Mouse (Mus musculus): ENCODE data around the gene Fra10ac1. TPM values are rescaled to one million over a fixed set of nuclear protein-coding genes. Genes with fewer than 3 reads are reported as not detected.

Fra10ac1 gene
- polyA plus RNA-seq, 1 experiment from 2014 or later, result 37.6 TPM

DNA sequence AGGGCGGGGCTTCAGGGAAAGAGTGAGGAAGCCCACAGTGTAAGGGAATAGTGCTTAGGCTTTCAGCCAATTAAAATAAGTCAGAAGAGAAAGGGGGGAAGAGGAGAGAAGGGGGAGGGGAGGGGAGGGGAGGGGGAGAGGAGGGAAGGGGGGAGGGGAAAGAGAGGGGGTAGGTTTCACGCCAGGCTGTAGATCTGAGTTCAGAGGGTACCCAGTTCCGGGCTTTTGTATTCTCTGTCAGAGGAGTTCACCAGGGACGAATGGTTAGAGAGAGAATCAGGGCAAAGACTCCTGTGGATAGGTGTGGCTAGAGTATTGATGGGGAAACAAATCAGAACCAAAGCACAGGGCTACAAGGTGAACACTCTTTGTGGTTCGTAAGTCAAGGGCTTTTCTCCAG, 12.6 kb upstream of the Fra10ac1 start:
- Histone ChIP-seq H3K27me3 (ENCODE audit: insufficient read depth, low read length) (no peaks in the 10 kb centered on the region), H3K4me1 (replicated peaks; ENCODE audit: insufficient read depth, low read length) (no peaks in the 10 kb centered on the region), H3K4me3 (replicated peaks; ENCODE audit: low read depth, low read length) (no peak overlapping the region), H3K27ac (no peak overlapping the region), H3K9me3 (replicated peaks; ENCODE audit: low read length) (no peaks in the 10 kb centered on the region), H3K9ac (ENCODE audit: low read depth, low read length) (no peak overlapping the region), H3K36me3 (ENCODE audit: insufficient read depth, low read length) (no peaks in the 10 kb centered on the region), H3K4me2 (ENCODE audit: low read length) (no peak overlapping the region)
- 56% methylated on average over 5 of the region's 5 CpGs for WGBS
- DNase-seq (ENCODE audit: low spot score) (no peak), ATAC-seq (replicated peaks; ENCODE audit: low FRiP score, low read depth) (no peak)
- no peak for TF ChIP-seq CTCF (IDR thresholded peaks at IDR 0.05; ENCODE audit: low read depth)

DNA sequence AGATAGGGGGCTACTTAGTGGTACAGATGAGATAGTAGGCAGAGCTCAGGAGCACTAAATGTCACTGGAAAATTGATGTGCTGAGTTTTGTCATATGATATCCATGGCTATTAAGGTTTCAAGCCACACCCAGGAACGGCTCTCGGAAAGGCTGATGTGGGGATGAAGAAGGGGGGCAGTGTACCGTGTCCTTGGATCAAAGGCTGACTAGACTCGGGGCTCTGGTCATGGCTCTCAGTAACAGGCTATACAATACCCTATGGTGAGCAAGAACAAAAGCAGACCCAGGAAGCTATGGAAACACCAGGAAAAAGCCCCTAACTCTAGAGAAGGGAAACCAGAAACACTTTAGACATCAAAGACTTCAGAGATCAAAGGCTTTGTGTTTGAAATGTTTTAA, 8.6 kb upstream of the Fra10ac1 start:
- DNase-seq (ENCODE audit: low spot score) (peak; percentile 47), ATAC-seq (replicated peaks; ENCODE audit: low FRiP score, low read depth) (no peak; the same call in 1 of the 2 replicates)
- H3K9me3 ChIP-seq (replicated peaks; ENCODE audit: low read length), result no peaks in the 10 kb centered on the region
- no peaks in the 10 kb centered on the region for H3K4me1 ChIP-seq (replicated peaks; ENCODE audit: insufficient read depth, low read length)
- H3K27ac ChIP-seq, result no peak overlapping the region
- no peaks in the 10 kb centered on the region for H3K36me3 ChIP-seq (ENCODE audit: insufficient read depth, low read length)
- WGBS, result 3% methylated on average over 4 of the region's 4 CpGs
- H3K27me3 ChIP-seq (ENCODE audit: insufficient read depth, low read length), result no peaks in the 10 kb centered on the region
- no peak overlapping the region for H3K4me2 ChIP-seq (ENCODE audit: low read length)
- H3K4me3 ChIP-seq (replicated peaks; ENCODE audit: low read depth, low read length), result no peak overlapping the region
- TF ChIP-seq CTCF (IDR thresholded peaks at IDR 0.05; ENCODE audit: low read depth), result no peak
- no peak overlapping the region for H3K9ac ChIP-seq (ENCODE audit: low read depth, low read length)

DNA sequence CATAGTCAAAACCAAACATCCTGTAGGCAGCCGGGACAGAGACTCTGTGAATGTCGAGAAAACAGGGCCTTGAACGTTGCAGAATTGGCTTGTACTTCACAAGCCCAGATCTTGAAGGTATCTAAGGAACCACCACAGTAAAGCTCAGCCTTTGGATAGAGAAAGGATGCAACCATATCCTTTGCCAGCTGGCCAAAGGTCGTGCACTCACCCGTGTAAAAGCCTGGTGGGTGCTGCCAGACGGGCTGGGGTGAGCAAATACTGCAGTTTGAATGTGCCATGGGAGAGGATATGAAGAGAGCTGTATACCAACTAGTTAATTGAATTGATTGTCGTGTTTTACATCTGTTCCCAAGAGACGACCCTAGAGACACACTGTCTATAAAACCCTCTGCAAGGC, 8.1 kb upstream of the Fra10ac1 start:
- Histone ChIP-seq H3K27me3 (ENCODE audit: insufficient read depth, low read length) (no peaks in the 10 kb centered on the region), H3K4me3 (replicated peaks; ENCODE audit: low read depth, low read length) (no peak overlapping the region), H3K9me3 (replicated peaks; ENCODE audit: low read length) (no peaks in the 10 kb centered on the region), H3K36me3 (ENCODE audit: insufficient read depth, low read length) (no peaks in the 10 kb centered on the region), H3K9ac (ENCODE audit: low read depth, low read length) (no peak overlapping the region), H3K27ac (no peak overlapping the region), H3K4me2 (ENCODE audit: low read length) (no peak overlapping the region), H3K4me1 (replicated peaks; ENCODE audit: insufficient read depth, low read length) (no peaks in the 10 kb centered on the region)
- DNase-seq (ENCODE audit: low spot score) (peak; percentile 13), ATAC-seq (replicated peaks; ENCODE audit: low FRiP score, low read depth) (no peak)
- WGBS, result 8% methylated on average over 8 of the region's 8 CpGs
- TF ChIP-seq CTCF (IDR thresholded peaks at IDR 0.05; ENCODE audit: low read depth), result no peak

DNA sequence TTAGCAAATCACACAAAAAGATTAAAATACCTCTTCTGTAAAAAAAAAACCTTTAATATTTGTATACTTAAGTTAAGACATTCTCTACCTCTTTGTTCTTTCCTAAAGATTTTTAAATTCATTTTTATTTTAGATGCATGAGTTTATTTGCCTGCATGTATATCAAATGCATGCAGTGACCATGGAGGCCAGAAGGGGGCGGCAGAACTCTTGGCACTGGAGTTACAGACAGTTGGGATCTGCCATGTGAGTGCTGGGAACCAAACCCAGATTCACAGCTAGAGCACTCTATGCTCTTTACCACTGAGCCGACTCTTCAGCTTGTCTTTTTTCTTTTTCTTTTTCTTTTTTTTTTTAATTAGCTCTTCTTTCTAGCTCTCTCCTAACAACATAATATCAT, 4.7 kb upstream of the Fra10ac1 start:
- no peaks in the 10 kb centered on the region for H3K27me3 ChIP-seq (ENCODE audit: insufficient read depth, low read length)
- H3K36me3 ChIP-seq (ENCODE audit: insufficient read depth, low read length), result no peaks in the 10 kb centered on the region
- TF ChIP-seq CTCF (IDR thresholded peaks at IDR 0.05; ENCODE audit: low read depth), result 0 out of 2 replicates have a peak, but pooled peaks have one; percentile 27
- H3K9ac ChIP-seq (ENCODE audit: low read depth, low read length), result no peak overlapping the region
- no peak overlapping the region for H3K4me3 ChIP-seq (replicated peaks; ENCODE audit: low read depth, low read length)
- ATAC-seq (replicated peaks; ENCODE audit: low FRiP score, low read depth) (no peak), DNase-seq (ENCODE audit: low spot score) (no peak)
- no peak overlapping the region for H3K4me2 ChIP-seq (ENCODE audit: low read length)
- H3K9me3 ChIP-seq (replicated peaks; ENCODE audit: low read length), result no peaks in the 10 kb centered on the region
- H3K4me1 ChIP-seq (replicated peaks; ENCODE audit: insufficient read depth, low read length), result no peaks in the 10 kb centered on the region
- 63% methylated on average over 2 of the region's 2 CpGs for WGBS
- H3K27ac ChIP-seq, result no peak overlapping the region

DNA sequence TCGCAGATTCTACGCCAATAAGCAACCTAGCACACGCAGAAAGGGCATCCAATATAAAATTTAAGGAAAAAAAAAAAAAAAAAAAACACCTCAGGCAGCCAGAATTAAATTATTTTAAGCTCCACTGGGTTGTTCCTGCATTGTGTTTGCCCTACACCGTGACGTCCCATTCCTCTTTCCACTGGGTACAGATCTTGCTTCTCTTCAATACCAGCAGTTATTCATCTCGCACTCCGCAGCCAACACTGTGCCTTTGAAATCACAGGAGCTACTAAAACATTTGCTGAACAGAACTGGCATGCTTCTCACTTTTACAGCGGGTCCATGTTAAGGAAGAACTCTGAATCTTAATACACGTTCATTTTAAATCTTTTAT, 717 bp upstream of the Fra10ac1 start:
- Histone ChIP-seq H3K9me3 (replicated peaks; ENCODE audit: low read length) (no peaks in the 10 kb centered on the region), H3K9ac (ENCODE audit: low read depth, low read length) (peak overlapping the region; percentile 69), H3K27me3 (ENCODE audit: insufficient read depth, low read length) (no peaks in the 10 kb centered on the region), H3K4me2 (ENCODE audit: low read length) (peak overlapping the region; percentile 65), H3K4me1 (replicated peaks; ENCODE audit: insufficient read depth, low read length) (0 out of 2 replicates have a peak, but pooled peaks cover 4% of the 10 kb centered on the region), H3K36me3 (ENCODE audit: insufficient read depth, low read length) (no peaks in the 10 kb centered on the region), H3K27ac (peak overlapping the region; percentile 73), H3K4me3 (replicated peaks; ENCODE audit: low read depth, low read length) (peak overlapping the region; percentile 57)
- 11% methylated on average over 9 of the region's 9 CpGs for WGBS
- DNase-seq (ENCODE audit: low spot score) (no peak), ATAC-seq (replicated peaks; ENCODE audit: low FRiP score, low read depth) (no peak)
- no peak for TF ChIP-seq CTCF (IDR thresholded peaks at IDR 0.05; ENCODE audit: low read depth)

DNA sequence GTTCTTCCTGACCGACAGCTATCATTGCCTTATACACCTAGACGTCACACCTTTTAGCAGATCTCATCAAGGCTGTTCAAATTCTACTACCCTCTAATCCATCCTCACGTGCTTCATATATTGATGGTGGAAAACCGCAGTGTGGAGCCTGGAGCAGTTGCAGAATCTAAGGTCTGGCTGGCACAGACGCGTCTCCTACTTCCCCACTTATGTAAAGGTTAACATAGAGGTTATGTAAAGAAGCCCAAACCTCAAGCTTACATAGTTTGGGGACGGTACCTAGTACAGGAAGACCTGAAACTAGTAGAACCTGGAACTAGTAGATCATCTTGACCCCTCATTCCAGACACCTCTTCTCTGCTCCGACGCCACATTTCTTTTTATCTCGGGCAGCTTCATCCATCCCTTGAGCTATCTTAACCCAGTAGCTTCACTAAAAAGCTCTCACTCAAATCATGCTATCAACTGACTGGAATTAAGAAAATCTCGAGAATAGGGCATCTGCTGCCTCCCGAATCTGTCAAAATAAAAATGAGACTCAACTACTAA, 526 bp downstream of the Fra10ac1 start:
- no peaks in the 10 kb centered on the region for H3K9me3 ChIP-seq (replicated peaks; ENCODE audit: low read length)
- peak overlapping the region; percentile 69 for H3K9ac ChIP-seq (ENCODE audit: low read depth, low read length)
- 0 out of 2 replicates have a peak, but pooled peaks cover 4% of the 10 kb centered on the region for H3K4me1 ChIP-seq (replicated peaks; ENCODE audit: insufficient read depth, low read length)
- 0 out of 2 replicates have a peak, but pooled peaks cover 3% of the 10 kb centered on the region for H3K36me3 ChIP-seq (ENCODE audit: insufficient read depth, low read length)
- ATAC-seq (replicated peaks; ENCODE audit: low FRiP score, low read depth) (no peak), DNase-seq (ENCODE audit: low spot score) (no peak)
- H3K27ac ChIP-seq, result peak overlapping the region; percentile 84
- 6% methylated on average over 12 of the region's 12 CpGs for WGBS
- H3K27me3 ChIP-seq (ENCODE audit: insufficient read depth, low read length), result no peaks in the 10 kb centered on the region
- TF ChIP-seq CTCF (IDR thresholded peaks at IDR 0.05; ENCODE audit: low read depth), result no peak
- H3K4me2 ChIP-seq (ENCODE audit: low read length), result peak overlapping the region; percentile 65
- peak overlapping the region; percentile 57 for H3K4me3 ChIP-seq (replicated peaks; ENCODE audit: low read depth, low read length)

DNA sequence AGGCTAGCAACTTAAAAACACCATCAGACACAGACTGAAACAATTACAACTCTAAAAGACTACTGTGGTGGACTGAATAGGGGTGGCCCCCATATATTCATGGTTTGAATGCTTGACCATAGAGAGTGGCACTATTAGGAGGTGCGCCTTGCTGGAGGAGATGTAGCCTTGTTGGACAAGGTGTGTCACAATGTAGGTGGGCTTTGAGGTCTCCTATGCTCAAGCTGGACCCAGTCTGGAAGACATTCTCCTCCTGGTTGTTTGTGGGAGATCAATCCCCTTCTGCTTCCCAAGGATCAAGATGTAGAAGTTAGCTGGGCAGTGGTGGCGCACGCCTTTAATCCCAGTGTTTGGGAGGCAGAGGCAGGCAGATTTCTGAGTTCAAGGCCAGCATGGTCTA, 6.3 kb downstream of the Fra10ac1 start:
- Histone ChIP-seq H3K36me3 (ENCODE audit: insufficient read depth, low read length) (0 out of 2 replicates have a peak, but pooled peaks cover 3% of the 10 kb centered on the region), H3K9ac (ENCODE audit: low read depth, low read length) (no peak overlapping the region), H3K27me3 (ENCODE audit: insufficient read depth, low read length) (no peaks in the 10 kb centered on the region), H3K4me1 (replicated peaks; ENCODE audit: insufficient read depth, low read length) (no peaks in the 10 kb centered on the region), H3K9me3 (replicated peaks; ENCODE audit: low read length) (no peaks in the 10 kb centered on the region), H3K4me2 (ENCODE audit: low read length) (no peak overlapping the region), H3K27ac (no peak overlapping the region), H3K4me3 (replicated peaks; ENCODE audit: low read depth, low read length) (no peak overlapping the region)
- ATAC-seq (replicated peaks; ENCODE audit: low FRiP score, low read depth) (no peak), DNase-seq (ENCODE audit: low spot score) (no peak)
- TF ChIP-seq CTCF (IDR thresholded peaks at IDR 0.05; ENCODE audit: low read depth), result no peak
- WGBS, result 94% methylated on average over 3 of the region's 3 CpGs

Data from kidney, postnatal 0 days (tissue).